15 mouse cellular contexts compared by ENCODE assay signal in genomic region chr11:50734129-50734528, GRCm38 (mm10).
DNase-seq lines count a peak whose midpoint lies in the region; ATAC-seq and TF ChIP-seq lines count a peak whose summit lies in the region.
"Had no signal": no experiment of that assay in that cellular context is flagged by ENCODE, and none has a peak within 500 bp of the region (broad histone marks: within the 10 kb centered on the region; RNA-seq: fewer than 3 reads in every experiment).

No protein-coding gene starts in this region.

- no peak overlapping the region for H3K27ac ChIP-seq in kidney, postnatal 0 days
- no peak overlapping the region for H3K27ac ChIP-seq in kidney, embryonic 15.5 days
- H3K27ac ChIP-seq in midbrain, postnatal 0 days (ENCODE audit: low read depth, low read length) = no peak overlapping the region
- no peak overlapping the region for H3K27ac ChIP-seq in midbrain, embryonic 11.5 days (ENCODE audit: low read depth, low read length)
- H3K27ac ChIP-seq: forebrain, embryonic 13.5 days; limb, embryonic 15.5 days; lung, embryonic 15.5 days; neural tube, embryonic 15.5 days had no signal

- no peak overlapping the region for H3K4me3 ChIP-seq in kidney, postnatal 0 days (replicated peaks; ENCODE audit: low read depth, low read length)
- no peak overlapping the region for H3K4me3 ChIP-seq in kidney, embryonic 15.5 days (replicated peaks)
- H3K4me3 ChIP-seq in midbrain, postnatal 0 days (ENCODE audit: low read depth, low read length) = no peak overlapping the region
- no peak overlapping the region for H3K4me3 ChIP-seq in midbrain, embryonic 11.5 days (ENCODE audit: low read depth, low read length)
- H3K4me3 ChIP-seq: forebrain, embryonic 13.5 days; limb, embryonic 15.5 days; lung, embryonic 15.5 days; neural tube, embryonic 15.5 days had no signal

- H3K36me3 ChIP-seq in kidney, postnatal 0 days (ENCODE audit: insufficient read depth, low read length) = no peaks in the 10 kb centered on the region
- H3K36me3 ChIP-seq in kidney, embryonic 15.5 days = no peaks in the 10 kb centered on the region
- H3K36me3 ChIP-seq in midbrain, postnatal 0 days (ENCODE audit: insufficient read depth, low read length) = no peaks in the 10 kb centered on the region
- H3K36me3 ChIP-seq in midbrain, embryonic 11.5 days (ENCODE audit: control insufficient read depth, insufficient read depth, low read length) = no peaks in the 10 kb centered on the region
- H3K36me3 ChIP-seq: limb, embryonic 15.5 days; lung, embryonic 15.5 days; neural tube, embryonic 15.5 days had no signal

- no peak overlapping the region for H3K4me2 ChIP-seq in kidney, postnatal 0 days (ENCODE audit: low read length)
- no peak overlapping the region for H3K4me2 ChIP-seq in kidney, embryonic 15.5 days
- H3K4me2 ChIP-seq in midbrain, postnatal 0 days (ENCODE audit: low read depth, low read length, poor library complexity, severe bottlenecking) = no peak overlapping the region
- H3K4me2 ChIP-seq in midbrain, embryonic 11.5 days = no peak overlapping the region
- H3K4me2 ChIP-seq: forebrain, embryonic 13.5 days; limb, embryonic 15.5 days; lung, embryonic 15.5 days; neural tube, embryonic 15.5 days had no signal

- peak; percentile 23; the same call in 1 of the 2 replicates for TF ChIP-seq CTCF in kidney, postnatal 0 days (IDR thresholded peaks at IDR 0.05; ENCODE audit: low read depth)
- TF ChIP-seq CTCF in midbrain, postnatal 0 days (IDR thresholded peaks at IDR 0.05) = peak; percentile 58

- H3K4me1 ChIP-seq in kidney, postnatal 0 days (replicated peaks; ENCODE audit: insufficient read depth, low read length) = no peaks in the 10 kb centered on the region
- H3K4me1 ChIP-seq in kidney, embryonic 15.5 days = no peaks in the 10 kb centered on the region
- H3K4me1 ChIP-seq in midbrain, postnatal 0 days (ENCODE audit: insufficient read depth, low read length) = no peaks in the 10 kb centered on the region
- no peaks in the 10 kb centered on the region for H3K4me1 ChIP-seq in midbrain, embryonic 11.5 days (ENCODE audit: control insufficient read depth, insufficient read depth, low read length)
- H3K4me1 ChIP-seq: forebrain, embryonic 13.5 days; limb, embryonic 15.5 days; lung, embryonic 15.5 days; neural tube, embryonic 15.5 days had no signal

- 67% methylated on average over 4 of the region's 4 CpGs for WGBS in kidney, postnatal 0 days
- 63% methylated on average over 4 of the region's 4 CpGs for WGBS in kidney, embryonic 15.5 days
- WGBS in midbrain, postnatal 0 days = 63% methylated on average over 4 of the region's 4 CpGs
- WGBS in midbrain, embryonic 11.5 days = 63% methylated on average over 4 of the region's 4 CpGs

- no peaks in the 10 kb centered on the region for H3K9me3 ChIP-seq in kidney, postnatal 0 days (replicated peaks; ENCODE audit: low read length)
- no peaks in the 10 kb centered on the region for H3K9me3 ChIP-seq in kidney, embryonic 15.5 days (replicated peaks)
- H3K9me3 ChIP-seq in midbrain, postnatal 0 days (ENCODE audit: low read length) = 0 out of 2 replicates have a peak, but pooled peaks cover 2% of the 10 kb centered on the region
- no peaks in the 10 kb centered on the region for H3K9me3 ChIP-seq in midbrain, embryonic 11.5 days (ENCODE audit: control insufficient read depth, low read length)
- H3K9me3 ChIP-seq: forebrain, embryonic 13.5 days; limb, embryonic 15.5 days; lung, embryonic 15.5 days; neural tube, embryonic 15.5 days had no signal

- no peaks in the 10 kb centered on the region for H3K27me3 ChIP-seq in kidney, postnatal 0 days (ENCODE audit: insufficient read depth, low read length)
- H3K27me3 ChIP-seq in kidney, embryonic 15.5 days = no peaks in the 10 kb centered on the region
- H3K27me3 ChIP-seq in midbrain, postnatal 0 days (ENCODE audit: insufficient read depth, low read length) = no peaks in the 10 kb centered on the region
- H3K27me3 ChIP-seq in midbrain, embryonic 11.5 days (ENCODE audit: control insufficient read depth, insufficient read depth, low read length) = no peaks in the 10 kb centered on the region
- H3K27me3 ChIP-seq: forebrain, embryonic 13.5 days; limb, embryonic 15.5 days; lung, embryonic 15.5 days; neural tube, embryonic 15.5 days had no signal

- no peak overlapping the region for H3K9ac ChIP-seq in kidney, postnatal 0 days (ENCODE audit: low read depth, low read length)
- no peak overlapping the region for H3K9ac ChIP-seq in kidney, embryonic 15.5 days
- H3K9ac ChIP-seq in midbrain, postnatal 0 days (replicated peaks; ENCODE audit: low read length, poor library complexity, severe bottlenecking) = no peak overlapping the region
- no peak overlapping the region for H3K9ac ChIP-seq in midbrain, embryonic 11.5 days (ENCODE audit: low read length)
- H3K9ac ChIP-seq: forebrain, embryonic 13.5 days; limb, embryonic 15.5 days; lung, embryonic 15.5 days; neural tube, embryonic 15.5 days had no signal

- peak; percentile 28 for DNase-seq in gastrocnemius, postnatal 10 days
- DNase-seq in gastrocnemius, postnatal 25 days = no peak
- DNase-seq in kidney, postnatal 0 days (ENCODE audit: low spot score) = no peak
- DNase-seq in midbrain, postnatal 0 days (ENCODE audit: low spot score) = peak; percentile 60
- DNase-seq in midbrain, embryonic 11.5 days (ENCODE audit: low spot score, missing footprints) = no peak
- peak; percentile 17 for DNase-seq in heart, postnatal 4 days
- no peak for DNase-seq in kidney, postnatal 25 days
- DNase-seq: adrenal gland, postnatal 10 days; gastrocnemius, postnatal 36 days; kidney, adult 9 months had no signal

- no peak for ATAC-seq in kidney, postnatal 0 days (replicated peaks; ENCODE audit: low FRiP score, low read depth)
- ATAC-seq in kidney, embryonic 15.5 days (replicated peaks; ENCODE audit: low FRiP score) = no peak
- 0 out of 2 replicates have a peak, but pooled peaks have one; percentile 52 for ATAC-seq in midbrain, postnatal 0 days (ENCODE audit: low FRiP score)
- no peak for ATAC-seq in midbrain, embryonic 11.5 days (ENCODE audit: low FRiP score)
- ATAC-seq: forebrain, embryonic 13.5 days had no signal

Comparison
In these comparisons a context has a peak if more than half of its experiments do, and no peak if none do; other contexts are left out.
1. DNase-seq: peak in gastrocnemius, postnatal 10 days (single experiment), midbrain, postnatal 0 days (single experiment) and heart, postnatal 4 days (single experiment); none in gastrocnemius, postnatal 25 days (single experiment), kidney, postnatal 0 days (single experiment), midbrain, embryonic 11.5 days (single experiment) and kidney, postnatal 25 days (0 of 2).